Mouse (Mus musculus) kidney, adult 2 months (tissue): Measurements from ENCODE around the gene Zfp768. TPM values are rescaled to one million over a fixed set of nuclear protein-coding genes. Genes with fewer than 3 reads are reported as not detected.
"Not testable (repeated sequence)": the region's sequence is repeated elsewhere in the genome, so short reads cannot be mapped to it uniquely, and the experiment has no call there.

Source experiments
- DNase-seq: peaks from one replicate; pipeline ENCODE4 v3.0.0; 2021
- H3K27ac ChIP-seq: fragments of 200-500 bp; 2 replicates; pipeline ENCODE4 v1.5.1; 2012; ENCODE audit warnings: low read depth, low read length, control low read depth, inconsistent platforms; ENCODE audit not compliant: insufficient read depth
- H3K27me3 ChIP-seq: fragments of 200-500 bp; replicated peaks from 2 replicates; pipeline ENCODE4 v1.6.1; 2012; ENCODE audit warnings: mild to moderate bottlenecking, moderate library complexity, low read length, inconsistent platforms; ENCODE audit not compliant: control insufficient read depth, insufficient read depth
- H3K36me3 ChIP-seq: fragments of 200-500 bp; 2 replicates; pipeline ENCODE4 v1.6.1; 2012; ENCODE audit warnings: mild to moderate bottlenecking, moderate library complexity, low read length, inconsistent platforms; ENCODE audit not compliant: control insufficient read depth, insufficient read depth
- H3K4me1 ChIP-seq: fragments of 200-500 bp; 2 replicates; pipeline ENCODE4 v1.6.1; 2011; ENCODE audit warnings: low read length; ENCODE audit not compliant: control insufficient read depth, insufficient read depth
- H3K4me3 ChIP-seq: fragments of 200-500 bp; 2 replicates; pipeline ENCODE4 v1.5.1; 2011; ENCODE audit warnings: mild to moderate bottlenecking, low read depth, low read length, control low read depth; ENCODE audit not compliant: insufficient read depth
- CTCF ChIP-seq: fragments of 200-500 bp; conservative IDR thresholded peaks from 2 replicates; pipeline ENCODE4 v1.5.1; 2011; ENCODE audit warnings: low read depth, mild to moderate bottlenecking, control low read depth, low read length, moderate library complexity, mixed read lengths; ENCODE audit not compliant: insufficient read depth, insufficient read length
- POLR2A ChIP-seq: fragments of 200-500 bp; IDR thresholded peaks from one replicate; pipeline ENCODE4 v1.6.1; 2011; ENCODE audit warnings: low read depth, low read length, control low read depth
- WGBS: fragments of 180-500 bp; shearing (Covaris S2); methylation state at CpG from one replicate; pipeline ENCODE4 v1.1.7; 2018; 5-methylcytosine and 5-hydroxymethylcytosine counted together
- polyA plus RNA-seq: library from polyadenylated mRNA; depleted of rRNA; stranded (reverse); fragments of >200 nt; gene quantifications from 2 replicates; pipeline ENCODE4 v1.2.3, GENCODE M21; 2012; rRNA removed

Zfp768 gene
- 36.7 and 52.0 TPM in 2 replicates for polyA plus RNA-seq

GRCm38 (mm10) chr7:127345512-127346325, at the start of gene Zfp768:
Gene Zfp768 (minus strand): TSS chr7:127345589.
- Histone ChIP-seq H3K4me1 (peaks cover 33% of the 10 kb centered on the region), H3K27ac (peak within 1 kb of the TSS; percentile 100), H3K4me3 (peak within 1 kb of the TSS; percentile 91), H3K36me3 (no peaks in the 10 kb centered on the region), H3K27me3 (no peaks in the 10 kb centered on the region)
- no peak for TF ChIP-seq CTCF
- DNase-seq: peak; percentile 97
- under 1% methylated on average over 74 of the region's 76 CpGs for WGBS

DNA sequence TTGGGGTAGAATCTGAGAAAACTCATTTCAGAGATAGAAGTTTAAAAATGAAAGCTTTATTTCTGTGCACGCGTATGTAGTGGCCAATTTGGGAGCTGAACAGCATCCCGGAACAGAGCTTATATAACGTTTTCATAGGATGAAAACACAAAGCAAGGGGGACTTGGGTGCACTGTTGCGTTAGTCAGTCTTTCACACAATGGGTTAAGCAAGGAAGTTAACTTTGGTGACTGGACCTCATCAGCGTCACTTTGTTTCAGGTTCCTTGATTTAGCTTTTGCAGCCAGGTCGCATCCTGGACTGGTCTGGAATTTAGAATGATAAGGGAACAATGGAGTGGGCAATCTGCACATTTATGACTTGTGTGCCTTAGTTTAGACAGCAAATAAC, 48.5 kb upstream of the Zfp768 start:
- WGBS: 4% methylated on average over 7 of the region's 7 CpGs
- Histone ChIP-seq H3K4me3 (peak overlapping the region; percentile 43), H3K27me3 (no peaks in the 10 kb centered on the region), H3K4me1 (peaks cover 8% of the 10 kb centered on the region; the same call in 1 of the 2 replicates), H3K36me3 (no peaks in the 10 kb centered on the region), H3K27ac (peak overlapping the region; percentile 14; the same call in 1 of the 2 replicates)
- DNase-seq: no peak
- TF ChIP-seq POLR2A (no peak), CTCF (no peak)

DNA sequence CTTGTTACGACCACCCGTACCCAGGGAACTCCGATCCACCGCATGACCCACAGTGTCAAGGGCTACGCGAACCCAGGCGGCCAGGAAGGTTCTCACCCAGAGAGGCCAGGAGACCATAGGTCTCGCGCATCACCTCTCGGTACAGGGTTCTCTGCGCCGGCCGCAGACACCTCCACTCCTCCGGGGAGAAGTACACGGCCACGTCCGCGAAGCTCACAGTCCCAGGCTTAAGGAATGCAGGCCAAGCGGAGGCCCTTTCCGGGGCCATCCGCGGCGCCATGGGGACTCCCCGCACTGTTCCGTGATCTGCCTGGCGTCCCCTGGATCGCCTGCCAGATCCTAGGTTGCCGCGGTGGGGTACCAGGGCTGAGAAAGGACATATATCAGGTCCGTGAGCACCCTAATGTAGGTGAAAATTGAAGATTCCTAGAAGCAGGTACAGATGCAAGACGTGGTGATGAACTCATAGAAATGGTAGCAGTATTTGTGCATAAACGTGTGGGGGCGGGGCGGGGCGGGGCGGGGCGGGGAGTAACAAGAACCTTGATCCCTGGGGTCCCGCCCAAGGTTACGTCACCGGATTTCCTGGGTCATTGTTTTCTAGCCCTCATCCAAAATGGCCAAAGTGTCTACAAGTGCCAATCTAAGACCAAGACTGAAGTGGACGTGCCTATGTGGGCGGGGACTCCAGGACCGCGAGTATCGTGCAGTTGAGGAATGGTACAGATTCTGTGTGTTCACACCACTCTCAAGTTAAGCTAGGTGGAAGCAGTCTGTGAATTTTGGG, 48.0 kb upstream of the Zfp768 start, which contains the start of gene E430018J23Rik:
Gene E430018J23Rik, minus strand, starts transcription at position 473 of the 787 bp plus-strand sequence.
- TF ChIP-seq POLR2A (peak; percentile 35), CTCF (no peak)
- WGBS: under 1% methylated on average over 45 of the region's 45 CpGs
- H3K27ac ChIP-seq: peak within 1 kb of the TSS; percentile 87
- H3K27me3 ChIP-seq: no peaks in the 10 kb centered on the region
- peak; percentile 100 for DNase-seq
- H3K36me3 ChIP-seq: no peaks in the 10 kb centered on the region
- peaks cover 8% of the 10 kb centered on the region; the same call in 1 of the 2 replicates for H3K4me1 ChIP-seq
- H3K4me3 ChIP-seq: peak within 1 kb of the TSS; percentile 91

DNA sequence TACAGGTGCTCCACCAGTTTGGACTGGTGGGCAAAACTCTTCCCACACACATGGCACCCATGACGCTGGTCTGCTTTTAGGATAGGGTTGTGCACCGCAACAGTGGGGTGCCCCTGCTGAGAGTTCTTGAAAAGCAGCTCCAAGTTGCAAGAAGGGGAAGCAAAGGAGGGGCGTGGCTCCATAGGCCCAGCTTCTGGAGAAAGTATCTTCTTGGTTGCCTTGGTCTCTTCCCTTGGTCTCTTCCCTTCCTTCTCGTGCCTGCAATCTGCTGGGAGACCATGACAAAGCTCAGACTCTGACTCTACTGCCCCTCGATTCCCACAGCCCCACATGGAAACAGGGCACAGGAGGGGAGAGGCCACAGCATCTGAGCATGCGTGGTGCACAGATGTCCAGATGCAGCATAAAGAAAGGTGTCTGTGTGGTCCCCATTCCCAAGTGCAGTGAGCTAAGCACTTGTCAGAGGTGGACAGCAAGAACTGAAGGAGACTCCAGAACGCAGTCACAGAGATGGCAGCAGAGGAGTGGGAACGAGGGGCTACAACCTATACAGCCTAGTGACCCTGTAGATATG, 46.9 kb upstream of the Zfp768 start:
- H3K4me1 ChIP-seq: peaks cover 8% of the 10 kb centered on the region; the same call in 1 of the 2 replicates
- DNase-seq: no peak
- WGBS: 80% methylated on average over 8 of the region's 8 CpGs
- TF ChIP-seq CTCF: no peak
- TF ChIP-seq POLR2A: no peak
- no peaks in the 10 kb centered on the region for H3K36me3 ChIP-seq
- peak overlapping the region; percentile 91; the same call in 1 of the 2 replicates for H3K4me3 ChIP-seq
- no peaks in the 10 kb centered on the region for H3K27me3 ChIP-seq
- H3K27ac ChIP-seq: no peak overlapping the region

DNA sequence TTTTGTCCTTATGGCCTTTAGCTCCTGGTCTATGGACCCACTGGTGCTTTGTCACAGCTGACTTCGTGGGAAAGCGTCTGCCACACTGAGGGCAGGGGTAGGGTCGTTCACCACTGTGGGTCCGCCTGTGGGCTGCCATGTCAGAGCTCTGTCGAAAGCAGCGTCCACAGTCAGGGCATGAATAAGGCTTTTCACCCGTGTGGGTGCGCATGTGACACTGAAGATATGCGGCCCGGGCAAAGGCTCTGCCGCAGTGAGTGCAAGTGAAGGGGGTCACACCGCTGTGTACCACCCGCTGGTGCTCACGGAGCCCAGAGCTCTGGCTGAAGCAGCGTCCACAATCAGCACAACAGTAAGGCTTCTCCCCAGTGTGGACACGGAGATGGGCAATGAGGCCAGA, 46.1 kb upstream of the Zfp768 start:
- Histone ChIP-seq H3K4me3 (no peak overlapping the region), H3K4me1 (peaks cover 8% of the 10 kb centered on the region; the same call in 1 of the 2 replicates), H3K36me3 (no peaks in the 10 kb centered on the region), H3K27ac (no peak overlapping the region), H3K27me3 (no peaks in the 10 kb centered on the region)
- TF ChIP-seq POLR2A: no peak
- TF ChIP-seq CTCF: no peak
- 94% methylated on average over 16 of the region's 16 CpGs for WGBS
- no peak for DNase-seq

GRCm38 (mm10) chr7:127390306-127390705, 44.9 kb upstream of the Zfp768 start:
- no peak for DNase-seq
- H3K4me3 ChIP-seq: no peak overlapping the region
- no peaks in the 10 kb centered on the region for H3K36me3 ChIP-seq
- WGBS: 69% methylated on average over 7 of the region's 7 CpGs
- no peak for TF ChIP-seq POLR2A
- no peak for TF ChIP-seq CTCF
- H3K27me3 ChIP-seq: no peaks in the 10 kb centered on the region
- H3K4me1 ChIP-seq: peaks cover 8% of the 10 kb centered on the region; the same call in 1 of the 2 replicates
- H3K27ac ChIP-seq: no peak overlapping the region

DNA sequence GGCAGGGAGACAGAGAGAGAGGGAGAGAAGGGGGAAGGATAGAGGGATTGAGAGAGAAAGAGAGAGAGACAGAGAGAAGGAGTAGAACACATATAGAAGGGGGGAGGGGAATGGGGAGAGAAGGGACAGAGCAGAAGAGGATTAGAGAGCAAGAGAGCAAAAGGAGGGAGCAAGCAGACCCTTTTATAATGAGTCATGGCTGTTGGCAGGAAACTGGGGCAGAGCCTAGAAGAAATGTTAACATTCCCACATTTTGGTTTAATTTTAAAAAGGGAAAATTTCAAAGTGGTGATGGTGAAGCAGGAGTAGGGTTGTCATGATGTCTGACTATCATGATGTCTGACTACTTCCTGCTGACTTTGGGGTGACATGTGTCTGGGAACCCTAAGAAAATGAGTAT, 42.8 kb upstream of the Zfp768 start:
- not testable (repeated sequence) for H3K4me1 ChIP-seq, H3K27me3 ChIP-seq, H3K36me3 ChIP-seq, DNase-seq, H3K27ac ChIP-seq, H3K4me3 ChIP-seq
